Mouse (Mus musculus): ENCODE measurements around the gene Trpm3.

The Trpm3 gene

DNA sequence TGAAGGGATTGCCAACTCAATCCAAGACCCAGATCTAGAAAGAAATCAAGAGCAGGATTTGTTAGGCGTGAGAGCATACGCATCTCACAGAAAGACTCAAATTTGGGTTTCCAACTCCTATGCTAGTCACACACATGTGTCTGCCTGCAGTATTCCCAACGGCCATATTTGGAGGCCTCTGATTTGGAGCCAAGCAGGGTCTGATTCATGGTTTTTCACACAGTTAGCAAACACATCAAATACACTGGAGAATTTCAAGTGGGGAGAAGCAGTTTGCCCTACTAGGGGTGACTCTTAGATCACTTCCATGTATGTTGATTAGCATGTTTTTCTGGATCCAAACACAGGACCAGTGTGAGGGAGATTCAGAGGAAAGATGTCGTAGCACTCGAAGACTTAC is 855.7 kb downstream of the Trpm3 start:
- no peak for DNase-seq

- no peak for DNase-seq
Measured at GRCm38 (mm10) chr19:23000293-23000692, 861.4 kb downstream of the Trpm3 start.

DNA sequence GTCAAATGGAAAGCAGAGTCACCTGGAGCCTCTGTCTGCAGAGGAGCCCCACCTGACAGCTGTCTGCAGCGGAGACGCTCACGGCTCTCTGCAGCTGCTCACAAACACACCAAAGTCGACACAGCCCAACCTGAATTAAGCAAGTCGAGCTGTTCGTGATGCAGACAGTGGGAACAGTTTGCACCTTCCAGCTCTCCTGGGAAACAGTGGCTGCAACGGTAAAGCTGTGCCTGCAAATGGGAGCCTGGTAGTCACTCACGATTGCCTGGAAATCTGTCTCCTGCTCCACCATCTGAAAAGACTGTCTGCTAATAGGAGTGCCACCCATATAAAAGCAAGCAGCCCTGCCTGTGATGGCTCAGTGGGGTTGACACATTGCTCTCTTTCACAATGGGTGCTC is 865.0 kb downstream of the Trpm3 start:
- no peak for DNase-seq

GRCm38 (mm10) chr19:23005851-23006250 is 867.0 kb downstream of the Trpm3 start:
- DNase-seq = no peak

DNA sequence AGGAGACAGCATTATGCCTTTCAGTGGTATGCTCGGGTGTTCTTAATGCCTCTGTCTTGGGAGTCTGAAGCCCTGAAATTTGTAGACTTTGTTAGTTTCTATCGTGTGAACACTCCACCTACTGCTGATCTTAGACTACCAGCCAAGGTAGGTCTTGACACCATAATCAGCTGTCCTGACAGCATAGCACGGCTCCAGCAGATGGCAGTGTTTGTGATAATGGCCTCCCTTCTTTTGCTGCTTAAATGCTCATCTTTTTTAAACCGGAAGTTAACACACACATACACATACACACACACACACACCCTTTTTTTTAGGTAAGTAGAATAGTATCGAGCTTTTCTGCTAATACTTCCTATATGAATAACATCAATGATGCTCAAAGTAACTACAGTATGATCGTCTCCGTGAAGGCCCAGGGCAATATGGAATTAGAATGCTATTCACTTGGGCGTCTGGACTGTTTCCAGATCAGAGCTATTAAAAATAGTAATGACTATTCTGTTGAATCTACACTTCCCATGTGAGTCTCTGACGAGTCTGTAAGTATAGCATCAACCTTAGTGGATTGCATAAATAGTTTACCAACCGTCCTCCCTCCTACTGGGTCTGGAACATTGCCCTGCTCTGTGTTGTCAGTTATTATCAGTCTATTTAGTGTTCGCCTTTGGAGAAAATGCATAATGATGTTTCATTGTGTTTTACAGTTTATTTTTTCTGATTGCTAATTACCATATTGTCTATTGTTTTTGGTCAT is 867.8 kb downstream of the Trpm3 start:
- DNase-seq = peak; percentile 68 to 79

DNA sequence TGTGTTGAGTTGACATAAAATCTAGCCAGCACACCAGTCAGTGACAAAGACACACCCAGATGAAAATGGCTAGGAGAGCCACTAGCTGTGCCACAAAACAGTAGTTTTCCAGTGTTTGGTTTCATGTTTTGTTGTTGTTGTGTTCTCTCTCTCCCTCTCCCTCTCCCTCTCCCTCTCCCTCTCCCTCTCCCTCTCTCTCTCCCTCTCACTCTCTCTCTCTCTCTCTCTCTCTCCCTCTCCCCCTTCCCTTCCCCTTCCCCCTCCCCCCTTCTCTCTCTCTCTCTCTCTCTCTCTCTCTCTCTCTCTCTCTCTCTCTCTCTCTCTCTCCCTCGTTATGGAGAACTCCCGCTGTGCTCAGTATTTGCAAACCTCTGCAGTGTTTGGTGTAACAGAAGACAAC is 874.8 kb downstream of the Trpm3 start:
- no peak for DNase-seq

GRCm38 (mm10) chr19:23015516-23015915 is 876.7 kb downstream of the Trpm3 start:
- peak; percentile 75 to 86 for DNase-seq

DNA sequence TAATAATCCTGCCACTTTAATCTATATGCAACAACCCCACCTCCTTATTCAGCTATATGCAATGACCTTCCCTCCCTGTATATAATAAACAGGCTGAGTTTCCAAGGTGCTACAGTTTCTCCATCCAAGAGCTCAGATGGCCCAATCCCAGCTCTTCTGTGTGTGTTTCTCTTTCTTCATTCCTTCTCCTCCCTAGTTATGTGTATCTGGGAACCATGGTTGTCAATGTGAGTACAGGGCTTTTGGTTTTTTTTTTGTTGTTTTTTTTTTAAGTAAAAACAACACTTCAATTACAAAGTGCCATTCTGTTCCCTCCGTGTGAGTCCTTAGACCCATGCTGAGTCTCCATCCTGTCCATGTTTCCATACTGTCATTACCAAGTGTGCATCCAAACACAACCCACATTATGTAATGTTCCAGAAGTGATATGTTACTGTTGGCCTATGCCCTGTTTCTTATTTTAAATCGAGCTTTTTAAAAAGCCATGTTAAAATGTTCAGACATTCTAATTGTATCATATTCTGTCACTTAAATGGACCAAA is 879.4 kb downstream of the Trpm3 start:
- no peak for DNase-seq

- DNase-seq = no peak
Measured at GRCm38 (mm10) chr19:23022902-23023301, 884.1 kb downstream of the Trpm3 start.

DNA sequence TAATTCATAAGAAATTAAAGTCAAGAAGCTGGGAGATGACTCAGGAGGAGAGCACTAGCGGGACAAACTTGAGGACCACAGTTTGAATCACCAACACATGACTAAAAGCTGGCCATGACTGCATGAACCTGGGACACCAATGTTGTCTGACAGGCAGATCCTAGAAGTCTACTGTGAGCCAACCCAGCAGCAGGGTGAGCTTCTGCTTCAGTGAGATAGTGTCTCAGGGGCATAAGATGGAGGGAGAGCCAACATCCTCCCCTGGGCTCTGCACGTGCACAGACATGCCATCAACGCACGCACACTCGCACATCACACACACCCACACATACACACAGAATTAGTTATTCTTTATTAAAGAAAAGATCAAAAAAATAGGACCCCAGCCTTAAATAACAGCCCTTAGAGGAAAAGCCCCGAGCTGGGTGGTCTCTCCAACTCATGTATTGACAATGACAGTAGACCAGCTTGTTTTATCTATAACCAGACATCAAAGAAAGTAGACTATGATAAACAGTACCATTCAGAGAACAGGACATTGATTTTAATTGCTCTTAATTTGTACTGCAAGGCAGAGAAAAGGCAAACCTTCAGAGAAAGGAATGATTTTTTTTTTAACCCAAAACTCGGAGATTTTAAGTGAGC is 884.6 kb downstream of the Trpm3 start:
- no peak for DNase-seq

DNA sequence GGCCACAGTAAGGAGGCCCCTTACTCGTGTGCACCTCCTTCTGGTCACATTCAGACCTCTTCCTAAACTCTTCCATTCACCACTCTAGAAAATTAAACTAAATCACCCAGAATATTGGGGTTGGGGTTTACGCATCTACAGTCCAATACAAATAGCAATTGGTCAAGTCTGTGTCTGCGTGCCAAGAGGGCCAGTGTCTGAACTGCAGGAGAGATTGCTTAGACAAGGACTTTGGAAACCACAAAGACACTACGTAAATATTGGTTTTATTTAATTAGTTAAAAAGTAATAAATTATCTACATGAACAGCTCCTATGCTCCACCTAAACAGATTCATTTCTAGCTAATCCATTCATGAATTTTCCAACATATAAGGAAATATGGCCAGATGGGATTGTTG is 886.0 kb downstream of the Trpm3 start:
- DNase-seq = no peak

DNA sequence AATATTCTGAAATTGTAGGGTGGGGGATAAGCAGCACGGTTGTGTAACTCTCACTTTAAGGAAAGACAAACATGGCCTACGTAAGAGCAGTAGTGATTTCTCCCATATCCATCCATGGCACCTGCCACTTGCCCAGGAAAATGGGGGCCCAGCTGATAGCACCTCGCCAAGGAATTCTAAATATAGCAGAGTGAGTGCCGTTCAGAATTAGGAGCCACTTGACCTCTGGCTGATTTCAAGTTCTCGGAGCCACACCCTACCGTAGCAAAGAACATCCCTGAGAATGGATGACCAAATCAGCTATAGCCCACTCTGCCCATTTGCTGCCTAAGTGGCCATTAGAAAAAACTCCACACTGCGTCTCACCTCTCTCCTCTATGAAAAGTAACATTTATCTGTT is 887.6 kb downstream of the Trpm3 start:
- DNase-seq = no peak

DNA sequence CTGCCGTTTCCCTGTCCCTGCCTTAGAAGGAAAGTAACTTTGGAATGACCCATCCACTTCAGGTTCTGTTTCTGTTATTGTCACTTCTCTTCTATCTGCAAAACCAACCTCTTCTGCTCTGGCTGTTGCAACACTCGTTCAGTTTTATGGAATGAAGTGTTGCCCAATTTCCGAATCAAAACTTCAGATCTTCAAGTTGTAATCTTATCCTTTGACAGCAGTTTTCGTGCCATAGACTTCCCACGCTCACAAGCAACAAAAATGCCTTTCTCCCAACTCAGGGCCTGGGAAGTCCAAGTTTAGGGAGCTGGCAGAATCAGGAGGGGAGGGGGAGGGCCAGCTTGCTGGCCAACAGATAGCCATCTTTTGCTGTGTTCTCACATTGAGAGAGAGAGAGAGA is 889.4 kb downstream of the Trpm3 start:
- no peak for DNase-seq

GRCm38 (mm10) chr19:23033343-23033742 is 894.5 kb downstream of the Trpm3 start:
- DNase-seq = peak; percentile 39 to 55

- no peak for DNase-seq
Measured at GRCm38 (mm10) chr19:23034117-23034516, 895.3 kb downstream of the Trpm3 start.

GRCm38 (mm10) chr19:23034933-23035332 is 896.1 kb downstream of the Trpm3 start:
- peak; percentile 93 to 95 for DNase-seq

DNA sequence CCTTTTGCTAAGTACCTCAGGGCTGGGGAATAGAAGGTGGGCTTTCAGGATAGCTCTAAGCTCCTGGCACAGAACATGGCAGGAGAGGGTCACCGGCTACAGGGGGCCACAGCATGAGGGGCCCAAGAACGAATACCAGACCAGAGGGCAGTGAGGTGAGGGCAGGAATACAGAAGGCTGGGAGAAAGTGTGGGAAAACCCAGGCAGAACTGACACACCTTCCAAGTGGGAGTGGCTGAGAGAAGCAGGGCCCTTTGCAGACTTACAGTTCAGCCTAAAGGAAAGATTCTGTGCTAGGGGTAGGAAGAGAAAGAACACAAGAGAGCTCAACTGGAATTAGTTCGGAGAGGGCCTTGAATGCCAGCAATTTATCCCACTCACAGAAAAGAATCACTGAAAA is 896.9 kb downstream of the Trpm3 start:
- DNase-seq = no peak

GRCm38 (mm10) chr19:23036782-23037477 is 898.1 kb downstream of the Trpm3 start:
- DNase-seq = peak; percentile 43 to 50

GRCm38 (mm10) chr19:23037499-23037898 is 898.7 kb downstream of the Trpm3 start:
- no peak for DNase-seq

DNA sequence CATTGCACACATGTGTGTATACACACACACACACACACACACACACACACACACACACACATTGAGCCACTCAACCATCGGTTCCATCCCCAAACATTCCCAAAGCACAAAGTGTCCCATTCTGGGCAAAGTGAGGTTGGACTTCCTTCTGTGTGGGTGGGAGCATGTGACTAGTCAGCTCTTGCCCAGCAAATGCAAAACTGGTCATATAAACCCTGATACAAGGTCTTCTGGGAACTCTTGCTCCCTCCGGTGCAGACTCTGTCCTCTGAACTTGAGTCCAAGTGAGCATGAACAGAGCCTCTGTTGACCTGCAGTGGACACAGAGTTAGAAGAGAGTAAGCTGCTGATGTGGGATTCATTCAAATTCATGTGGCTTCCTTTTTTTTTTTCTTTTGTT is 899.5 kb downstream of the Trpm3 start:
- peak; percentile 72 to 86 for DNase-seq

GRCm38 (mm10) chr19:23041483-23042167 is 902.8 kb downstream of the Trpm3 start:
- DNase-seq = peak in 1 of 2 experiments; percentile 59

DNA sequence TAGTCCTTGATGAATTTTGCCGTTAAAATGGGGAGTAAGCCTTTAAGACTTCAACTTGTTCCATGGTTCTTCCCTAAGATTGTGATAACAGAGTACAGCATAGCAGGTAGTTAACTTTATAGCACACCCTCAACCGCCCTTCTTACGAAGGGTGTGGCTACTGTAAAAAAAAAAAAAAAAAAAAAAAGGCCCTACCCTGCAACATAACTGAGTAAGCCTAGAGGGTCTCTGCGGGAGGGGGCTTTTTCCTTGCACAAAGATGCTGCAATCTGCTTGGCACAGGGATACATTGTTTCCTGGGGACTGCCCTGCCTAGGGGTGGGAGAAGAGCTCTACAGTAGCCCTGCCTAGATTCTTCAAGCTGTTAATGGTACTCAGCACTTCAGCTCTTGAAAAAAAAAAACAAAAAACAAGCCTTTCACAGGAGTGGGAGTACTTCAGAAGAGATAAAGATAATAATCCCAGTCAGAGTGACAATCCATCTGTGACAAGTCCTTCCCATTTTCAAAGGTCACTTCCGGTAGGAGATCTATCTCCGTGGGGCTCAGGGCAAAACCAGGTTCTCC is 903.4 kb downstream of the Trpm3 start:
- no peak for DNase-seq

DNA sequence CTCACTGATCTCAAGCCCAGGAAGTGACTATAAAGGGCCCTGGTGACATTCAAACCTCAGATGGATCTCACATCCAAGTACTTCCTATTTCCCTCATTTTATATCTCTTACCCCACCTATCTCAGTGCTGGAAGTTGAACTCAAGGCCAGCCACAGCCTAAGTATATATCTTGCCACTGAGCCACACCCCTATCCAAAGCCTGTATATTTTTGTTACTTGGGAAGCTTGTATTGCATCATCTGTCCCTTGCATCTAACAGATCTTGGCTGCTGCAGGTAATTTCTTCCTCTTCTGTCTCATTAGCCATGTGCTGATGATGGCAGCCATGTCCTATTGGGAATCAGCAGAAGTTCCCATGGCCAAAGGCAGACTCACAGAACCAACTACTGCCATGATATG is 904.9 kb downstream of the Trpm3 start:
- DNase-seq = no peak
